Mouse (Mus musculus) c-Kit-positive CD71-negative TER-119-negative erythroid progenitor cells, embryonic 14.5 days (primary cell): ENCODE measurements around the gene Mapt.

Source experiments
- DNase-seq: peaks from one replicate; pipeline ENCODE4 v3.0.0-alpha.2; 2013; ENCODE audit warnings: low read depth

Gene Mapt

GRCm38 (mm10) chr11:104275765-104276164, 44.6 kb downstream of the Mapt start:
- DNase-seq: no peak

- peak; percentile 56 for DNase-seq
Observed at GRCm38 (mm10) chr11:104278222-104278621, 47.0 kb downstream of the Mapt start.

GRCm38 (mm10) chr11:104279049-104279448, 47.9 kb downstream of the Mapt start:
- no peak for DNase-seq

- DNase-seq: no peak
Observed at GRCm38 (mm10) chr11:104279538-104279937, 48.3 kb downstream of the Mapt start.

- no peak for DNase-seq
Observed at GRCm38 (mm10) chr11:104281501-104281900, 50.3 kb downstream of the Mapt start.

- DNase-seq: no peak
Observed at GRCm38 (mm10) chr11:104287113-104287512, 55.9 kb downstream of the Mapt start.

- DNase-seq: no peak
Observed at GRCm38 (mm10) chr11:104288835-104289198, 57.6 kb downstream of the Mapt start.

GRCm38 (mm10) chr11:104289199-104290031, 58.2 kb downstream of the Mapt start:
- peak; percentile 64 for DNase-seq

GRCm38 (mm10) chr11:104292443-104293220, 61.4 kb downstream of the Mapt start:
- no peak for DNase-seq

- no peak for DNase-seq
Observed at GRCm38 (mm10) chr11:104293241-104293640, 62.1 kb downstream of the Mapt start.

GRCm38 (mm10) chr11:104295145-104295544, 64.0 kb downstream of the Mapt start:
- DNase-seq: no peak

- DNase-seq: no peak
Observed at GRCm38 (mm10) chr11:104295656-104296055, 64.5 kb downstream of the Mapt start.

- no peak for DNase-seq
Observed at GRCm38 (mm10) chr11:104297671-104298070, 66.5 kb downstream of the Mapt start.

GRCm38 (mm10) chr11:104302628-104303027, 71.4 kb downstream of the Mapt start:
- no peak for DNase-seq

GRCm38 (mm10) chr11:104303088-104303960, 72.1 kb downstream of the Mapt start:
- DNase-seq: no peak

GRCm38 (mm10) chr11:104305711-104306110, 74.5 kb downstream of the Mapt start:
- no peak for DNase-seq

GRCm38 (mm10) chr11:104306483-104306882, 75.3 kb downstream of the Mapt start:
- DNase-seq: no peak

GRCm38 (mm10) chr11:104307136-104307535, 75.9 kb downstream of the Mapt start:
- DNase-seq: no peak

- no peak for DNase-seq
Observed at GRCm38 (mm10) chr11:104309377-104310225, 78.4 kb downstream of the Mapt start.

GRCm38 (mm10) chr11:104310226-104310887, 79.2 kb downstream of the Mapt start:
- DNase-seq: no peak

GRCm38 (mm10) chr11:104311643-104312042, 80.5 kb downstream of the Mapt start:
- DNase-seq: no peak
